Mouse (Mus musculus): ENCODE data around the gene Pcolce. TPM values are rescaled to one million over a fixed set of nuclear protein-coding genes. Genes with fewer than 3 reads are reported as not detected.
"Not testable (repeated sequence)": the region's sequence is repeated elsewhere in the genome, so short reads cannot be mapped to it uniquely, and the experiment has no call there.

Pcolce gene
- polyA plus RNA-seq, 1 experiment from 2014 or later, result 273 TPM

GRCm38 (mm10) chr5:137628498-137629305 is 15.1 kb upstream of the Pcolce start, which contains the start of the genes Fbxo24, Lrch4 and Gm20605:
TSS of gene Fbxo24 (minus strand) at chr5:137629002.
TSS of gene Lrch4 (plus strand) at chr5:137629121.
TSS of gene Gm20605 (plus strand) at chr5:137629175.
- Histone ChIP-seq H3K4me1 (peaks cover 47% of the 10 kb centered on the region), H3K4me2 (replicated peaks) (peak within 1 kb of the TSS; percentile 91), H3K27ac (replicated peaks) (peak within 1 kb of the TSS; percentile 92), H3K9ac (peak within 1 kb of the TSS; percentile 87), H3K36me3 (peaks cover 11% of the 10 kb centered on the region), H3K9me3 (replicated peaks) (no peaks in the 10 kb centered on the region), H3K27me3 (no peaks in the 10 kb centered on the region), H3K4me3 (replicated peaks) (peak within 1 kb of the TSS; percentile 99)
- ATAC-seq (ENCODE audit: insufficient number of reproducible peaks, low FRiP score, low TSS enrichment, low read depth), result peak; percentile 98
- under 1% methylated on average over 45 of the region's 46 CpGs for WGBS

- no peaks in the 10 kb centered on the region for H3K9me3 ChIP-seq (replicated peaks)
- H3K9ac ChIP-seq, result peak overlapping the region; percentile 43
- no peak for ATAC-seq (ENCODE audit: insufficient number of reproducible peaks, low FRiP score, low TSS enrichment, low read depth)
- 3% methylated on average over 9 of the region's 9 CpGs for WGBS
- peaks cover 6% of the 10 kb centered on the region; the same call in 1 of the 2 replicates for H3K36me3 ChIP-seq
- H3K4me1 ChIP-seq, result peaks cover 41% of the 10 kb centered on the region
- no peaks in the 10 kb centered on the region for H3K27me3 ChIP-seq
- peak overlapping the region; percentile 59 for H3K4me2 ChIP-seq (replicated peaks)
- peak overlapping the region; percentile 91 for H3K27ac ChIP-seq (replicated peaks)
- peak overlapping the region; percentile 99 for H3K4me3 ChIP-seq (replicated peaks)
Measured at GRCm38 (mm10) chr5:137627991-137628390, 14.4 kb upstream of the Pcolce start.

- WGBS, result 72% methylated on average over 11 of the region's 11 CpGs
- Histone ChIP-seq H3K4me1 (peaks cover 6% of the 10 kb centered on the region), H3K27me3 (no peaks in the 10 kb centered on the region), H3K4me3 (replicated peaks) (no peak overlapping the region), H3K4me2 (replicated peaks) (no peak overlapping the region), H3K36me3 (no peaks in the 10 kb centered on the region), H3K9me3 (replicated peaks) (no peaks in the 10 kb centered on the region), H3K27ac (replicated peaks) (no peak overlapping the region), H3K9ac (no peak overlapping the region)
- no peak for ATAC-seq (ENCODE audit: insufficient number of reproducible peaks, low FRiP score, low TSS enrichment, low read depth)
Measured at GRCm38 (mm10) chr5:137623937-137624530, 10.4 kb upstream of the Pcolce start.

- no peaks in the 10 kb centered on the region for H3K36me3 ChIP-seq
- no peak overlapping the region for H3K27ac ChIP-seq (replicated peaks)
- no peaks in the 10 kb centered on the region for H3K9me3 ChIP-seq (replicated peaks)
- 81% methylated on average over 7 of the region's 7 CpGs for WGBS
- peaks cover 35% of the 10 kb centered on the region for H3K4me1 ChIP-seq
- H3K4me3 ChIP-seq (replicated peaks), result no peak overlapping the region
- no peak overlapping the region for H3K4me2 ChIP-seq (replicated peaks)
- H3K27me3 ChIP-seq, result no peaks in the 10 kb centered on the region
- no peak for ATAC-seq (ENCODE audit: insufficient number of reproducible peaks, low FRiP score, low TSS enrichment, low read depth)
- H3K9ac ChIP-seq, result no peak overlapping the region
Measured at GRCm38 (mm10) chr5:137615347-137615746, 1.8 kb upstream of the Pcolce start.

GRCm38 (mm10) chr5:137614921-137615320 is 1.3 kb upstream of the Pcolce start:
- H3K9me3 ChIP-seq (replicated peaks); H3K4me2 ChIP-seq (replicated peaks); H3K9ac ChIP-seq; H3K27me3 ChIP-seq; H3K4me3 ChIP-seq (replicated peaks); H3K36me3 ChIP-seq; H3K27ac ChIP-seq (replicated peaks); ATAC-seq (ENCODE audit: insufficient number of reproducible peaks, low FRiP score, low TSS enrichment, low read depth): not testable (repeated sequence)
- WGBS, result 81% methylated on average over 2 of the region's 2 CpGs
- peaks cover 39% of the 10 kb centered on the region for H3K4me1 ChIP-seq

- Histone ChIP-seq H3K36me3 (no peaks in the 10 kb centered on the region), H3K4me2 (replicated peaks) (no peak overlapping the region), H3K27me3 (no peaks in the 10 kb centered on the region), H3K4me1 (peaks cover 58% of the 10 kb centered on the region), H3K9ac (no peak overlapping the region), H3K9me3 (replicated peaks) (no peaks in the 10 kb centered on the region), H3K4me3 (replicated peaks) (no peak overlapping the region), H3K27ac (replicated peaks) (no peak overlapping the region)
- WGBS, result 70% methylated on average over 5 of the region's 5 CpGs
- no peak for ATAC-seq (ENCODE audit: insufficient number of reproducible peaks, low FRiP score, low TSS enrichment, low read depth)
Measured at GRCm38 (mm10) chr5:137613076-137613475, 508 bp downstream of the Pcolce start.

GRCm38 (mm10) chr5:137611245-137611602 is 2.4 kb downstream of the Pcolce start:
- H3K4me1 ChIP-seq, result peaks cover 62% of the 10 kb centered on the region
- 10% methylated on average over 6 of the region's 6 CpGs for WGBS
- ATAC-seq (ENCODE audit: insufficient number of reproducible peaks, low FRiP score, low TSS enrichment, low read depth), result peak; percentile 71
- H3K4me3 ChIP-seq (replicated peaks), result peak overlapping the region; percentile 41
- no peaks in the 10 kb centered on the region for H3K27me3 ChIP-seq
- peak overlapping the region; percentile 97 for H3K27ac ChIP-seq (replicated peaks)
- H3K4me2 ChIP-seq (replicated peaks), result peak overlapping the region; percentile 53
- H3K9me3 ChIP-seq (replicated peaks), result no peaks in the 10 kb centered on the region
- peak overlapping the region; percentile 33; the same call in 1 of the 2 replicates for H3K9ac ChIP-seq
- H3K36me3 ChIP-seq, result peaks cover 10% of the 10 kb centered on the region

- no peaks in the 10 kb centered on the region for H3K9me3 ChIP-seq (replicated peaks)
- H3K4me2 ChIP-seq (replicated peaks), result peak overlapping the region; percentile 53
- H3K36me3 ChIP-seq, result peaks cover 15% of the 10 kb centered on the region
- H3K9ac ChIP-seq, result peak overlapping the region; percentile 33; the same call in 1 of the 2 replicates
- H3K4me3 ChIP-seq (replicated peaks), result peak overlapping the region; percentile 41
- H3K27ac ChIP-seq (replicated peaks), result peak overlapping the region; percentile 97
- ATAC-seq (ENCODE audit: insufficient number of reproducible peaks, low FRiP score, low TSS enrichment, low read depth), result peak; percentile 78
- WGBS, result 2% methylated on average over 12 of the region's 12 CpGs
- H3K27me3 ChIP-seq, result no peaks in the 10 kb centered on the region
- peaks cover 62% of the 10 kb centered on the region for H3K4me1 ChIP-seq
Measured at GRCm38 (mm10) chr5:137610548-137611244, 2.9 kb downstream of the Pcolce start.

- peaks cover 62% of the 10 kb centered on the region for H3K4me1 ChIP-seq
- peak overlapping the region; percentile 53 for H3K4me2 ChIP-seq (replicated peaks)
- H3K9me3 ChIP-seq (replicated peaks), result no peaks in the 10 kb centered on the region
- no peak for ATAC-seq (ENCODE audit: insufficient number of reproducible peaks, low FRiP score, low TSS enrichment, low read depth)
- peaks cover 22% of the 10 kb centered on the region for H3K36me3 ChIP-seq
- peak overlapping the region; percentile 97 for H3K27ac ChIP-seq (replicated peaks)
- H3K9ac ChIP-seq, result peak overlapping the region; percentile 10
- H3K27me3 ChIP-seq, result no peaks in the 10 kb centered on the region
- peak overlapping the region; percentile 41 for H3K4me3 ChIP-seq (replicated peaks)
- 35% methylated on average over 4 of the region's 4 CpGs for WGBS
Measured at GRCm38 (mm10) chr5:137610056-137610455, 3.5 kb downstream of the Pcolce start.

- Histone ChIP-seq H3K27ac (replicated peaks) (peak overlapping the region; percentile 97; the same call in 1 of the 2 replicates), H3K36me3 (peaks cover 26% of the 10 kb centered on the region), H3K9me3 (replicated peaks) (no peaks in the 10 kb centered on the region), H3K4me2 (replicated peaks) (peak overlapping the region; percentile 53), H3K27me3 (no peaks in the 10 kb centered on the region), H3K4me1 (peaks cover 62% of the 10 kb centered on the region), H3K9ac (no peak overlapping the region), H3K4me3 (replicated peaks) (peak overlapping the region; percentile 41)
- ATAC-seq (ENCODE audit: insufficient number of reproducible peaks, low FRiP score, low TSS enrichment, low read depth), result no peak
- WGBS, result 38% methylated on average over 3 of the region's 3 CpGs
Measured at GRCm38 (mm10) chr5:137609292-137609691, 4.3 kb downstream of the Pcolce start.

GRCm38 (mm10) chr5:137608654-137609190 is 4.9 kb downstream of the Pcolce start:
- H3K27me3 ChIP-seq, result no peaks in the 10 kb centered on the region
- 21% methylated on average over 23 of the region's 23 CpGs for WGBS

More at GRCm38 (mm10) chr5:137608654-137609190, 4.9 kb downstream of the Pcolce start:
- Histone ChIP-seq H3K9me3 (replicated peaks) (no peaks in the 10 kb centered on the region), H3K4me2 (replicated peaks) (peak overlapping the region; percentile 53), H3K36me3 (peaks cover 29% of the 10 kb centered on the region), H3K27ac (replicated peaks) (no peak overlapping the region), H3K4me1 (peaks cover 61% of the 10 kb centered on the region), H3K9ac (peak overlapping the region; percentile 15; the same call in 1 of the 2 replicates), H3K4me3 (replicated peaks) (peak overlapping the region; percentile 30)
- ATAC-seq (ENCODE audit: insufficient number of reproducible peaks, low FRiP score, low TSS enrichment, low read depth), result no peak
